Mouse (Mus musculus) macrophage (primary cell): ENCODE data around the gene Cntnap1. TPM values are rescaled to one million over a fixed set of nuclear protein-coding genes. Genes with fewer than 3 reads are reported as not detected.
"Not testable (repeated sequence)": the region's sequence is repeated elsewhere in the genome, so short reads cannot be mapped to it uniquely, and the experiment has no call there.

Experiments
- H3K27ac ChIP-seq: fragments of 350-480 bp; formaldehyde crosslinking; 2 replicates; pipeline ENCODE4 v1.9.0; 2021
- H3K36me3 ChIP-seq: fragments of 350-480 bp; formaldehyde crosslinking; 2 replicates; pipeline ENCODE4 v1.9.0; 2021; ENCODE audit errors: inconsistent target
- H3K4me3 ChIP-seq: fragments of 350-480 bp; formaldehyde crosslinking; 2 replicates; pipeline ENCODE4 v1.9.0; 2021; ENCODE audit errors: inconsistent target
- H3K79me2 ChIP-seq: fragments of 350-480 bp; formaldehyde crosslinking; 2 replicates; pipeline ENCODE4 v1.9.0; 2021; ENCODE audit errors: inconsistent target
- WGBS: methylation state at CpG from one replicate; pipeline ENCODE4 v1.1.7; 2026; ENCODE audit warnings: inconsistent platforms; ENCODE audit not compliant: missing documents; 5-methylcytosine and 5-hydroxymethylcytosine counted together
- polyA plus RNA-seq: library from polyadenylated mRNA; stranded (reverse); fragments of 250-400 nt; gene quantifications from 3 replicates; pipeline ENCODE4 v1.2.4, GENCODE M21; 2018; ENCODE audit warnings: inconsistent platforms

The Cntnap1 gene
- polyA plus RNA-seq, 1 experiment from 2014 or later, result 0.17 TPM

DNA sequence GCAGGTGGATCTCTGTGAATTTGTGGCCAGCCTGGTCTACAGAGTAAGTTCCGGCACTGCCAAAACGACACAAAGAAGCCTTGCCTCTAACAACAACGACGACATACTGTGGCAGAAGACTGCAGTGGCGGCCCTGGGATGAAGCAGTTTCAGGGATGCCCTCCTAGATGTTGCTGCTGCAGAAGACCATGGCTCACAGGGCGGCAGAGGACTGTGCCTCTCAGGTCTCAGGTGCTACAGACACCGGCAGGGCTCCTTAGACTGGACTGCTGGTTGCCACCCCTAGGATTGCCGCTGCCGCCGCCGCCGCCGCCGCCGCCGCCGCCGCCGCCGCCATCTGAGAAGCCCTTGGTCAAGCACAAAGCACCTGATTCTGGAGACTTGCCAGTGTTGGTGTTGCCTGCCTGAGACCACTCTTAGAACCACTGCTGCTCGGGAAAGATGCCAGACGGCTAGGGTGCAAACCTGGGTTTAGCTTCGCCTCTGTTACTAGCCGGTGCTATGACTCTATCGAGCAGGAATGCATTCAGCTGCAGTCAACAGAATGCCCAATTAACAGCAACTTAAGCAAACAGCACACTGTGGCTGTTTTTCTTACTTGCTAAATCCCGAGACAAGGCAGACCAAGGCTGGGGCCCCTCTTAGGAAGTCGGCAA, 30.0 kb upstream of the Cntnap1 start:
- Histone ChIP-seq H3K27ac (no peak overlapping the region), H3K4me3 (no peak overlapping the region), H3K79me2 (no peaks in the 10 kb centered on the region), H3K36me3 (no peaks in the 10 kb centered on the region)
- 19% methylated on average over 18 of the region's 27 CpGs for WGBS

DNA sequence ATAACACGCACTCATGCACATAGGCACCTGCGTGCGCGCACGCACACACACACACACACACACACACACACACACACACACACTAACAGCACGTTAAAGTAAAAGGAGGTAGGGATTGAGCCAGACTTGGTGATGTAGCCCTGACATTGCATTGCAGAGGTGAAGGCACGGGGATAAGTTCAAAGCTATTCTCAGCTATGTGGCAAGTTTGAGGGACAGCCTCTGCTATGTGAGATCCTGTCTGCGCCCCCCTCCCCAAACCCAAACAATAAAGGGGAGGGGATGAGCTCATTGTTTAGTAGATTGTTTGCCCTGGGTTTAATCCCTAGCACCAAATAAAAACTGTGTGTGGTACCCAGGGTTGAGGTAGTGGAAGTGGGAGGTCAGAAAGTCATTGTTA, 29.2 kb upstream of the Cntnap1 start:
- H3K36me3 ChIP-seq, result no peaks in the 10 kb centered on the region
- whole genome bisulfite sequencing, result 91% methylated on average over 4 of the region's 8 CpGs
- H3K4me3 ChIP-seq, result no peak overlapping the region
- H3K27ac ChIP-seq, result no peak overlapping the region
- H3K79me2 ChIP-seq, result no peaks in the 10 kb centered on the region

- Histone ChIP-seq H3K79me2 (no peaks in the 10 kb centered on the region), H3K27ac (no peak overlapping the region), H3K4me3 (no peak overlapping the region), H3K36me3 (no peaks in the 10 kb centered on the region)
- 92% methylated on average over 10 of the region's 10 CpGs for WGBS
Observed at GRCm38 (mm10) chr11:101142215-101142967, 27.9 kb upstream of the Cntnap1 start.

DNA sequence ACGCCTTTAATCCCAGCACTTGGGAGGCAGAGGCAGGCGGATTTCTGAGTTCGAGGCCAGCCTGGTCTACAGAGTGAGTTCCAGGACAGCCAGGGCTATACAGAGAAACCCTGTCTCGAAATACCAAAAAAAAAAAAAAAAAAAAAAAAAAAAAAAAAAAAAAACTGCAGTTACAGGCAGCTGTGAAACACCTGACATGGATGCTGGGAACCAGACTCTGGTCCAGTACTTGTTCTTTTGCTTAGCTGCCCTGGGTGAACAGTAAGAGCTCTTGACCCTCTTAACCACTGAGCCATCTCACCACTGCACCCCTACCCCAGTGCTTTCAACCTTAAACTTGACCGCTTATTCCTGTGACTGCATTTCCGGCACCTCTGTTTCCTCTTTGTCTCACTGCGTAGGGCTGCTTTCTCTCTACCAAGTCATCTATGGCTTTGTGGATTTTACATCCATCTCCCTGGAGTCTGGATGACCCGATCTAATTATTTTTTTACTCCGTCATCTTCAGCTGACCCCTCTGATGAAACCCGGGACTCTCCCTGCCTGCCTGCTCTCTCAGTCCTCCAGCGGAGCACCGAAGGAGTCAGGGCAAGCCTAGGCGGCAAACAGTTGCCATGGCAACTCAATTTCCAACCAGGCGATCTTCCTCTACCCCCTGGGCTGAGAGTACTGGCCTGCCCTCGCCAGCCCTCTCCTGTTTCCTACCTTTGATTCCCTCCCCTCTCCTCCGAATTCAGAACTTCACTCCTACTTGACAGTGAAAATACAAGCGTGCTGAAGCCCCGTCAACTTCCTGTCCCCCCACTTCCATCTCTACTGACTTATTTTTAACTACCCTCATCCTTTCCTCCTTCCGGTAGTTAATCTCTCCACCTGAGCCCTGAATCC, 26.7 kb upstream of the Cntnap1 start:
- H3K27ac ChIP-seq, result 0 out of 2 replicates have a peak overlapping the region, but pooled peaks have one; percentile 22

DNA sequence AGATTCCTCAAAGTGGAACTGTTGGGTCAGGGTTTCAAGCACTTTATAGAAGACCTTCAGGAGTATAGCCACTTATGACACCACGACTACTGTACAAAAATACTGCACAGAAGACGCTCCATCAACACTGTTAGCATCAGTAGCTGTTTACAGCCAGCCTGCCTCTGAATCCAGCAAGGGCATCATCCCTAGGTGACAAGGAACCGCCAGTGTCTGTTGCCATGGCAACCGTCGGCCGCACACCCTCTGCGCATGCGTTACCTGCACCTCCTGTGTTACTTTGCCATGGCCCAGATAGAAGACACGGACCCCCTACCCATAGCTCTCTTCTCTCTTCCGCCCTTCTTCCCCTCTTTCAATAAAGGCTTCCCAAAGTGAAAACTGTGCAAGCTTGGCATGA, 23.9 kb upstream of the Cntnap1 start:
- Histone ChIP-seq H3K4me3 (no peak overlapping the region), H3K79me2 (no peaks in the 10 kb centered on the region), H3K36me3 (no peaks in the 10 kb centered on the region), H3K27ac (no peak overlapping the region)
- WGBS, result 82% methylated on average over 6 of the region's 10 CpGs

More for the DNA sequence above, 26.7 kb upstream of the Cntnap1 start:
- H3K36me3 ChIP-seq, result no peaks in the 10 kb centered on the region
- no peaks in the 10 kb centered on the region for H3K79me2 ChIP-seq
- 0% methylated on average over 15 of the region's 19 CpGs for WGBS
- peak overlapping the region; percentile 24 for H3K4me3 ChIP-seq

GRCm38 (mm10) chr11:101148751-101149150, 21.6 kb upstream of the Cntnap1 start:
- Histone ChIP-seq H3K27ac (no peak overlapping the region), H3K4me3 (no peak overlapping the region), H3K36me3 (no peaks in the 10 kb centered on the region), H3K79me2 (no peaks in the 10 kb centered on the region)
- 89% methylated on average over 10 of the region's 10 CpGs for whole genome bisulfite sequencing

GRCm38 (mm10) chr11:101149178-101150105, 20.9 kb upstream of the Cntnap1 start:
- no peak overlapping the region for H3K27ac ChIP-seq
- H3K4me3 ChIP-seq, result no peak overlapping the region
- H3K79me2 ChIP-seq, result no peaks in the 10 kb centered on the region
- WGBS, result 59% methylated on average over 9 of the region's 9 CpGs
- H3K36me3 ChIP-seq, result no peaks in the 10 kb centered on the region

DNA sequence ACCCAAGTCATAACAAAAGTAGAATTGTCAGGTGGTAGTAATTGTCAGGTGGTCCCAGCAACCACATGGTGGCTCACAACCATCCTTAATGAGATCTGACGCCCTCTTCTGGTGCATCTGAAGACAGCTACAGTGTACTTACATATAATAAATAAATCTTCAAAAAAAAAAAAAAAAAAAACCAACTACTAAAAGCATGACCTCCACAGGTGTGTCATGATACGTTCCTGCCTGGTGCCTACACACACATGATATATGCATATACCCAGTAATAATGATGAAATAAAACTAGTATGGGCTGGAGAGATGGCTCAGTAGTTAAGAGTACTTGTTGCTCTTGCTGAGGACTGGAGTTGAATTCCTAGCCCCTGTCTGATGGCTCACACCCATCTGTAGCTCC, 19.3 kb upstream of the Cntnap1 start:
- Histone ChIP-seq H3K27ac (no peak overlapping the region), H3K79me2 (no peaks in the 10 kb centered on the region), H3K36me3 (no peaks in the 10 kb centered on the region), H3K4me3 (no peak overlapping the region)
- WGBS, result 94% methylated on average over 2 of the region's 2 CpGs

DNA sequence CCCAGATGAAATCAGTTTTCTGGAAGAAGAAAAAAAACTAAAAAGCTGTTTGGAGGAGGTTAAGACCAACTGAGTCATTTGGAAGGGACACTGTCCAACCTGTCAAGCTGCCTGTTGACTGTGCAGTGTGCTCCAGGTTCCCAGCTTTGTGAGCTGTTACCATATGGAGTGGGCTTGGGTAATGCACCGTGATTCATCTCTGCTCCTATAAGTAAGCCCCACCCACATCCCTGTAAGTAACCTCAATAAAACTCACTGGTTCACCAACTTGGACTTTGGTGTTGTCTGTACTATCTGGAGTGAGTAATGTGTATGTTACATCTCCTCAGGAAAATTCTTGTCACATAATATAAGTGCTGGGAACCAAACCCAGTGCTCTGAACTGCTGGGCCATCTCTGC, 17.5 kb upstream of the Cntnap1 start:
- H3K27ac ChIP-seq, result no peak overlapping the region
- no peak overlapping the region for H3K4me3 ChIP-seq
- 76% methylated on average over 1 of the region's 1 CpGs for WGBS
- H3K36me3 ChIP-seq, result no peaks in the 10 kb centered on the region
- no peaks in the 10 kb centered on the region for H3K79me2 ChIP-seq

DNA sequence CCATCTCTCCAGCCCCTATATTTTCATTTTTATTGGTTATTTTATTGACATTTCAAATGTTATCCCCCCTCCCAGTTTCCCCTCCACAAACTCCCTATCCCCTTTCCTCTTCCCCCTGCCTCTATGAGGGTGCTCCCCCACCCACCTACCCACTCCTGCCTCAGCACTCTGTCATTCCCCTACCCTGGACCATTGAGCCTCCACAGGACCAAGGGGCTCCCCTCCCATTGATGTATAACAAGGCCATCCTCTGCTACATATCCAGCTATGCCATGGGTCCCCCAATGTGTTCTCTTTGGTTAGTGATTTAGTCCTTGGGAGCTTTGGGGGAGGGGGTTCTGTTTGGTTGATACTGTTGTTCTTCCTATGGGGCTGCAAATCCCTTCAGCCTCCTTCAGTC, 15.7 kb upstream of the Cntnap1 start:
- Histone ChIP-seq H3K4me3 (no peak overlapping the region), H3K27ac (no peak overlapping the region), H3K79me2 (no peaks in the 10 kb centered on the region), H3K36me3 (no peaks in the 10 kb centered on the region)

DNA sequence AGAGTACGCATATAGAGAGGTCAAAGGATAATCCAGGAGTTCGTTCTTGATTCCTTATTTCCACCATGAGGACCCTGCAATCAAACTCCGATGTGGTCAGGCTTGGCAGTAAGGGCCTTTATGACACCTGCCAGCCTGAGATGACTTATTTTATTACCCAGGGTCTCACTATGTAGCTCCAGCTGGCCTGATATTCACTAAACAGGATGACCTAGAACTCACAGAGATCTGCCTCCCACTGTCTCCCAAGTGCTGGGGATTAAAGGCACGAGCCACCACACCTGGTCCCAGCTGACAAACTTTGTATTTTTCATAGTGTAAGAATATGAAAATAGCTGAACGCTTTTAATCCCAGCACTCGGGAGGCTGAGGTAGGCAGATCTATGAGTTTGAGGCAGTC, 15.2 kb upstream of the Cntnap1 start:
- no peak overlapping the region for H3K4me3 ChIP-seq
- no peaks in the 10 kb centered on the region for H3K79me2 ChIP-seq
- no peaks in the 10 kb centered on the region for H3K36me3 ChIP-seq
- H3K27ac ChIP-seq, result no peak overlapping the region
- WGBS, result 95% methylated on average over 6 of the region's 6 CpGs

GRCm38 (mm10) chr11:101155728-101156371, 14.5 kb upstream of the Cntnap1 start, which contains the start of gene Tubg2:
Gene Tubg2, plus strand, starts transcription at chr11:101155907.
- Histone ChIP-seq H3K4me3 (no peak within 1 kb of the TSS), H3K27ac (no peak within 1 kb of the TSS), H3K79me2 (no peaks in the 10 kb centered on the region), H3K36me3 (no peaks in the 10 kb centered on the region)
- 9% methylated on average over 36 of the region's 36 CpGs for WGBS

DNA sequence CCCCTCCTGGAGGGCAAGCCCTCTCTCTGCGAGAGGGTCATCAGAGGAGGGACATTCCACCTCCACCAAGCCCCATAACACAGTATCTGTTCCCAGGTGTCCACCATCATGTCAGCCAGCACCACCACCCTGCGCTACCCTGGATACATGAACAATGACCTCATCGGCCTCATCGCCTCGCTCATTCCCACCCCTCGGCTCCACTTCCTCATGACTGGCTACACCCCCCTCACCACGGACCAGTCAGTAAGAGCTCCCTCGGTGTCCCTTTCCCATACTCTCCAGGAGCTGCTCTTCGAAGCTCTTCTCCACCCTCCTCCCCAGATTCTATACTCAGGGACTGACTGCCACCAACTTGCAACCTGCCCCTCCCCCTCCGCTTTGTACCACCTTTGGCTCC, 10.2 kb upstream of the Cntnap1 start:
- not testable (repeated sequence) for H3K4me3 ChIP-seq, H3K79me2 ChIP-seq, H3K36me3 ChIP-seq, H3K27ac ChIP-seq
- 64% methylated on average over 8 of the region's 10 CpGs for WGBS
